Mouse (Mus musculus): Measurements from ENCODE around the gene Exph5. TPM values are rescaled to one million over a fixed set of nuclear protein-coding genes. Genes with fewer than 3 reads are reported as not detected.

Exph5 gene
- total RNA-seq, 2 experiments from 2014 or later: 0.68 to 1.8 TPM

- DNase-seq (ENCODE audit: low spot score in 2 of 2): no peak
Observed at GRCm38 (mm10) chr9:53353161-53353560, 51.7 kb downstream of the Exph5 start.

DNA sequence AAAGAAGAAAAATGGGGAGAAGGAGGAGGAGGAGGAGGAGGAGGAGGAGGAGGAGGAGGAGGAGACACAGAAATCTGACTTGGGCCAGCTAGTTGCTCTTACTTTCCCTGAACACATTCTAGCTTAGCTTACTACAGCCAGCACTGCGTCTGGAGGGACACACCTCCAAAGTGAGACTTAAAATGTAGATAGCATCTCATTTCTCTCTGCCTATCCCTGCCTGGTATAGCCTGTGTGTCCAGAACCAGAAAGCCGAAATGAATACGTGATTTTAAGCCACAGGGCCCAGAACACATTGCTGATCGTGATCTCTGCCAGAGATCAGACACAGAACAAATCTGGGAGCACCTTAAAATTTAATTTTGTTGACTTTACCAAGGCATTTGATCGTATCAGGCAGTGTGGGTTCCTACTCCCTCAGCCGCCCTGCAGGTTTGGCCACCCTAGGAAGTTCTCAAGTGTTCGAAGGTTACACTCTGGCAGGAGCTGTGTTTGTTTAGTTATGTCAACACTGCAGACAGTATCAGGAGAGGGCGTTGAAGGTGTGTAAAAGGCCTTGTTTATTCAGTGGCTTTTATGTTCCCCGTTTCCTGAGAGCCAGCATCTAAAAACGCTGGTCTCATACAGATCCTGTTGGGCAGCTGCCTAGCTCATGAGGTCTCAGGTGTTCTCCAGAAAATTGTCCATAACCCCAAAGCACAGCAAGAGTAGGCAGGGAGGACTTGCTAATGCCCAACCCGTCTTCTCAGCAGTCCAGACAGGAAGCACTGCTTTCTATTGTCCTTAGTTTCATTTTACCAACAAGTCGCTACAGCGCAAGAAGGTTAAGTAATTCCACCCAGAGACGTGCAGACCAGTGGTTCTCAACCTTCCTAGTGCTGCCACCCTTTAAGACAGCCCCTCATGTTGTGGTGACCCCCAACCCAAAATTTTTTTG lies 55.0 kb downstream of the Exph5 start:
- DNase-seq (ENCODE audit: low spot score in 2 of 2): no peak

GRCm38 (mm10) chr9:53371339-53371738 lies 69.9 kb downstream of the Exph5 start:
- no peak for DNase-seq (ENCODE audit: low spot score in 2 of 2)

DNA sequence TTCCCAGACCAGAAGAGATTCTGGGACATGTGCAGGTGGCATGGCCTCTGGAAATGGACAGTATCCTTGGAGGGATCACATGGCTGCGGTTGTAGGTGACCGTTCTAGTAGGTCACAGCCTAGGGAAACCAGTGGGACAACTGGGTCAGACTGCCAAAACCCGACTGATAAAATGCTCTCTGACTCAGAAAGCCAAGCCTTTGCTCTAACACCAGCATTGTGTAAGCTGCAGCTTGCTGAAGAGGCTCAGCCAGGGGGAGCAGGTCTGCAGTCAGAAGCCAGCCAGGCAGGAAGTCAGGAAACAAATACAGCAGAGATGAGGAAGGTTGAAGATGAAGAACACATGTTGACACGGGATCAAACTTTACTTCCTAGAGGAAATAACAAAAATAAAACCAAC lies 74.4 kb downstream of the Exph5 start:
- DNase-seq (ENCODE audit: low spot score in 2 of 2): no peak

- no peak for DNase-seq (ENCODE audit: low spot score in 2 of 2)
Observed at GRCm38 (mm10) chr9:53376820-53377219, 75.3 kb downstream of the Exph5 start.

DNA sequence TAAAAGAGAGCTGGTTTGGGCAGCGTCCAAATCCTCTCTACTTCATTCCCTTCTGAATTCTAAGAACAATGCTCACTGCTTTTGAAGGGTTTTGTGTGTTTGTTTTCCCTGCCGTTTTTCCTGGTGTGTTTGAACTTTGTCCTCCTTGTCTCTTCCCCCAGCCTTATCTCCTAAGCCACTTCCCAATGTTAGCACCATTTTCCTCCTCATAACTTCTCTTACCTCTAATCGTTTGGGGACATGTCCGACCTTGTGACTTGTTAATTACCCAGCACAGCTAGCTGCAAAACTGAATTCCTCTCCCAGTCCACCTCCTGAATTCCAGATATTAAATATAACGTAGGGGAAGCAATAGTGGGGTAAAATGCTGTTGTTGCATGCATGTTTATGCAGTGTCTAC lies 76.1 kb downstream of the Exph5 start:
- no peak for DNase-seq (ENCODE audit: low spot score in 2 of 2)

DNA sequence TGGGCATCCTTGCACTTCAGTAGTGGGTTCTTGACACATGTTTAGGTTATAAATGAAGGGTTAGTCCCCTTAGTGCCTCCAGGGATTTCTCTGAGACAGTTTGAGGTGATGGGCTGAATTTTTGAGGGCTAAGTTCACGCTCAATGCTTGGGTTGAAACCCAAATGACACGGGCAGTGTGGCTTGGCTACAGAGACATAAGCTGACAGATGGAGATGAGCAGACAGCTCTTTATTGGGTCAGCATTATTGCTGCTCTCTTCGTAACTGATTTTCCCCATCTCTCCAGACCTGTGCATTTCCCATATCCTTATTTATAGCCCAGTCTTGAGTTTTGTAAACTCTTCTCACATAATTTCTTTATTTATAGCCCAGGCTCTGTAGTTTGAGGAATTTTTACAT lies 76.7 kb downstream of the Exph5 start:
- DNase-seq (ENCODE audit: low spot score in 2 of 2): no peak

GRCm38 (mm10) chr9:53380595-53380994 lies 79.1 kb downstream of the Exph5 start:
- DNase-seq (ENCODE audit: low spot score in 2 of 2): no peak

- DNase-seq (ENCODE audit: low spot score in 2 of 2): no peak
Observed at GRCm38 (mm10) chr9:53381113-53381615, 79.7 kb downstream of the Exph5 start.

DNA sequence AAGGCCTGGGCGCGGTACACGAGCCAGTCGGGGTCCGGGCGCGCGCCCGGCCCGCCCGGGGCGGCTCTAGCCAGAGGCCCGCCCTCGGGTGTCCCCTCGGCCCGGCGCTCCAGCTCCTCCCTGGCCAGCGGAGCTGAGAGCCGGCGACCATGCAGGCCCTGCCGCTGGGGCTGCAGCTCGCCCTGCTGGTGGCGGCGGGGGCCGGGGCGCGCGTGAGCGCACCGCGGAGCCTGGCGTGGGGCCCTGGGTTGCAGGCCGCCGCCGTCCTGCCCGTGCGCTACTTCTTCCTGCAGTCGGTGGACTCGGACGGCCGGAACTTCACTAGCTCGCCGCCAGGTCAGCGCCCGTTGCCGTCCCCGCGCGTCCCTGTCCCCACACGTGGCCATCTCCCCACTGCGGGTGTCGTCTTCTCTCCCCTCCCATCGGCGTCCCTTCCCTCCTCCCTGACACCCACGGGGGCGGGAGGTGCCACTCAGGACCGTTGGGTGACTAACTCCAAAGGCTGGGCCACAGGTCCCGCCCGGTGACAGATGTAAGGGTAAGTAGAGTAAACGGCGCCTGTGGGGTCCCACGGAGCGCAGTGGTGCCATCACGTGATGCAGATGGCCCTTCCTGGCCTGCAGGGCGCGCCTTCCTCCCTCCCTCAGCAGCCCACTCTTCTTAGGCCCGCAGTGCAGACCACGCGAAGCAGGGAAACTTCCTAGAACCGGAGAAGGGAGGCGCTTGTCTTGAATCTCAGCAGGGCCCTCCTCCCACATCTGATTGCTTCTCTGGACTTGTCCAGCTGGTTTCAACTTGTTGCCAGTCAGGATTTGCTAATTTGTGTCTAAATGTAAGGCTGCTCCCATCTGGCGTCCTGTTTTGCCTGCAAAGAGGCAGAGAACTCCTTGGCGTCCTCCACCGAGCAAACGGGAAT lies 82.7 kb downstream of the Exph5 start, which contains the start of gene Kdelc2:
TSS of gene Kdelc2 (plus strand) at position 75 of the 916 bp plus-strand sequence.
- DNase-seq (ENCODE audit: low spot score in 2 of 2): peak; percentile 41 to 58

- no peak for DNase-seq (ENCODE audit: low spot score in 2 of 2)
Observed at GRCm38 (mm10) chr9:53384873-53385272, 83.4 kb downstream of the Exph5 start.

GRCm38 (mm10) chr9:53387431-53387830 lies 86.0 kb downstream of the Exph5 start:
- DNase-seq (ENCODE audit: low spot score in 2 of 2): no peak

DNA sequence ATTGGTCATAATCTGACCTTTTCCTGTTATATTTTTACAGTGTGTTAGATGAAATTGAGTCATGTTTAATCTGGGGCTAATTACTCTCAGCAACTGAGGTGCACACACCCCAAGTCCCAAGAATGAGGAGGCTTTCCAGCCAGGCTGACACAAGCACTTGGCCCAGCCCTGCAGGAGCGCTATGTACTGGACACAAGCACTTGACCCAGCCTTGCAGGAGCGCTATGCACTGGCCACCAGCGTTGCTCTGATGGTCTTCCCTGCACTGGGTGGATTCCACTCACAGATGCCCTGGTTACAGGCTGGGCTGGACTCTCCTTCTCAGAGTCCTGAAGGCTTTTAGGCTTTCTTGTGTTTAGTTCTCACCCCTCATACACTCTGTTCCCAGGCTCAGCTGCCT lies 87.6 kb downstream of the Exph5 start:
- no peak for DNase-seq (ENCODE audit: low spot score in 2 of 2)

DNA sequence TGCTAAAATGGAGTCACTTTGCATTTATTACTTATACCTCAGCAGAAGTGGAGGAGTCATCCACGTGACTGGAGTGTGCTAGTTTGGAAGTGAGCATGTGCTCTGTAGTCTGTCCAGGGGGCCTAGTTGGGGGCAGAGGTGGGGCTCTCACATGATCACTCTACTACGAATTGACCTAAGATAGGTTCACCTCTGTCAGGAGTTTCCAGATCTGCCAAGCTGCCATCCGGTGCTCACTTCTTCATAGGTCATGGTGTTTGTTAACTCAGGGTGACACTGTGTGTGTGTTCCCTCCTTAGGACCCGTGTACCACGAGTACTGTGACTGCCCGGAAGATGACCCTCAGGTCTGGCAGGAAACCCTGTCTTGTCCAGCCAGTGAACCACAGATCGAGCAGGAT lies 88.7 kb downstream of the Exph5 start:
- DNase-seq (ENCODE audit: low spot score in 2 of 2): no peak

DNA sequence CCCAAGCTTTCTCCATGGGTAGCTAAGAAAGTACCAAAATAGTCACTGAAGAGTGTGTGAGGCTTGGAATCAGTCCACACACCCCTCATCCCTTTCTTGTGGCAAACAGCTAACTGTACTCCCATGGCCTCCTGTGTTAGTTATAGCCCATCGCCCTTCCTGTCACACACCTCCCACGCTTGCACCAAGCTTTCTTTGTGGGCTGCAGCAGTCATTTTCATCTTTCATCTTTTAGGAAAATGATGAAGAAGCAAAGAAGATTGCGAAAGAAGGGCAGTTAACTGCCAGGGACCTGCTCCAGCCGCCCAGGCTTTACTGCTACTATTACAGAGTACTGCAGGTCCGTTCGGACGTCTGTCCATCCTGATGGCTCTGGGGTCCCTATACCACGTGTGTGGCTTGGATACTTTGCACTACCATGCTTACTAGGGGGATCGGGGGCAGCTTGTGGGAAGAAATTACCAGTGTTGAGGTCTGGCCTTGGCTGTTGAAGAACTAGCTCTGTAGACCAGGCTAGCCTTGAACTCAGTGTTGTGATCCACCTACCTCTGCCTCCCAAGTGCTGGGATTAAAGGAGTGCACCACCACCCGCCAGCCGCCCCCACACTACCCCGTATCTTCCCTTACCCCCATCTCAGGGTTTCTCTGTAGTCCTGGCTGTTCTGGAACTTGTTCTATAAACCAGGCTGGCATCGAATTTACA lies 96.4 kb downstream of the Exph5 start:
- no peak for DNase-seq (ENCODE audit: low spot score in 2 of 2)

- DNase-seq (ENCODE audit: low spot score in 2 of 2): peak; percentile 17 to 28
Observed at GRCm38 (mm10) chr9:53398388-53398700, 96.9 kb downstream of the Exph5 start.

DNA sequence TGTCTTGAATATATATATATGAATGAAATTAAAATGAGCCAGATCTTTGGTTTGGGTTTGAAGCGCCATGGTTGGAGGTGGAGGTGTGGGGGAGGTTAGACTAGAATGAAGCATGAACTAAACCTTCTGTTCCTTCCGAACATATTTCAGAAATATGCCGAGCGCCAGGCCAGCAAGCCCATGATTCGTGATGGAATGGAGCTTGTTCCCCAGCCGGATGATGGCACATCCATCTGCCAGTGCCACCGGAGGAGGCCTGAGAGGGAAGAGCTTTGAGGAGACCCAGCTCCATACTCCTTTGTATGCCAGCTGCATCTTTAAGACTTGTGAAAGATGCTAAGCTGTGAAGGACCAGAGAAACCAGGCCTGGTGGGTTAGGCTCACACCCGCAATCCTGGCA lies 98.1 kb downstream of the Exph5 start:
- no peak for DNase-seq (ENCODE audit: low spot score in 2 of 2)

DNA sequence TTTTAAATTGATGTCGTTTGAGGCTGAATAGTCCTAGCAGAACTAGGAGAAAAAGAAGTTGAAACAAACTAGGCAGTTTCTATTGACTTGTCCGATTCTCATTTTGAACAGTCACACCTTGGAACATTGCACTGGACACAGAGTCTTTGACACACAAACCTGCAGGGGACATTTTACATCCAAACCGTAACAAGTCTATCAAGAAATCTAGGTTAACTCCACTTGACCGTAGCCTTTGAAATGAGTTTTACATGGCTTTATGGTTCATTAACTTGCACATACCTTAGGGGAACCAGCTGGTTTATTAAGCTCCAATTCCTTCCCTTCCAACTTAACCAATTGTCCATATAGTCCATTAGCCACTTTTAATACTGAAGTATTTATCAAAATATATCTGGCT lies 99.2 kb downstream of the Exph5 start:
- no peak for DNase-seq (ENCODE audit: low spot score in 2 of 2)

DNA sequence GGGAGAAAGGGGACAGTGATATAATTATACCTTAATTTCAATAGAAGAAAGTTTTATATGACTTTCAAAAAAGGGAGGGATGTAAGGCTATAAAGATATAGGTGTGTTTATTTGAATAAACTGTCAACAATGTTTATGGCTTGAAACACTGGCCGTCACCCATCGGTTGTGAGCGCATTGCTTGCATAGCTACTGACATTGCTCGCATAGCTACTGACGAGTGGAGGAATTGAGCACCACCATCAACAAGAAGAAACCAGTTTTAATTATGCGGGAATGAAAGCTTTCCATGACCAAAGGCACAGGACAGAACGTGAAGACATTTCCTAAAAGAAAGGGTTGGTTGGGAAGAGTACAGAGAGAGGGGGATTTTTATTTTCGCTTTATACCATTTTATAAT lies 99.7 kb downstream of the Exph5 start:
- no peak for DNase-seq (ENCODE audit: low spot score in 2 of 2)

DNA sequence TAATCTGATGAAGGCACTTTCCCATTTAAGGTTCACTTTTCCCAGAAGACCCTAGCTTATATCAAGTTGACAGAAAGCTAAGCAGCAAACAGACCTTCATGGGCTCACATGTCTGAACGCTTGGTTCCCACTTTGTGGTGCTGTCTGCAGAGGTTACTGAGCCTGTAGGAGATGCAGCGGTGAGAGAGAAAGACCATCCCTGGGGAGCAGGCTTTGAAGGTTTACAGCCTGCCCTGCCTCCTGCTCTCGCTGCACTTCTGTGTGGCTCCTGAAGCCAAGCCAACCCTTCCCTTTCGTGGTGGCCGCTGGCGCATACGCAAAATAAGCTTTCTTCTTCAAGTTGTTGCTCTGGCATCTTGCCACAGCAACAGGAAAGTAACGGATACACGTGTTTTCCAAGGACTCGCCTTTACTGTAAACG lies 100.8 kb downstream of the Exph5 start, which contains the start of gene 4930550C14Rik:
TSS of gene 4930550C14Rik (plus strand) at position 35 of the 421 bp plus-strand sequence.
- DNase-seq (ENCODE audit: low spot score in 2 of 2): peak; percentile 11 to 14

GRCm38 (mm10) chr9:53402991-53403390 lies 101.5 kb downstream of the Exph5 start:
- no peak for DNase-seq (ENCODE audit: low spot score in 2 of 2)
